Comparison of ENCODE assay signal across 30 mouse cellular contexts in the genomic region with DNA sequence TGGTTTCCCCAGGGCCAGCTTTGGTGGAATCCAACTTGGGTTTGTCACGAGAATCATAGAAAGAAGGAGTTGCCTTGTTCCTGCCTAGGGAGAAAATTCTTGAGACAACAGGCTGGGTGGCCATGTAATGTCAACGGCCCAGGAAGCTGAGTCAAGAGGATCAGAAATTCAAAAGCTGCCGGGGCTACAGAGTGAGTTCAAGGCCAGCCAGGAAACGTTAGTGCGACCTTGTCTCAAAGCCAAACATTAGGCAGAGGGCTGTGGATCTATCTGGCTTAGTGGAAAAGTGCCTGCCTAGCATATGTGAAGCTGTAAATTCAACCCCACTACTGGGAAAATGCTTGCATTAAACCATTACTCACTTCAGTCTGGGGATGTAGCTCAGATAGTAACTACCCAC.
DNase-seq lines count a peak whose midpoint lies in the region; ATAC-seq and TF ChIP-seq lines count a peak whose summit lies in the region.
"Had no signal": no experiment of that assay in that cellular context is flagged by ENCODE, and none has a peak within 500 bp of the region (broad histone marks: within the 10 kb centered on the region; RNA-seq: fewer than 3 reads in every experiment).

No protein-coding gene starts in this region.

- 0 out of 2 replicates have a peak overlapping the region, but pooled peaks have one; percentile 8 for H3K4me3 ChIP-seq in E14TG2a.4 (replicated peaks; ENCODE audit: low read length)
- no peak overlapping the region for H3K4me3 ChIP-seq in hindbrain, embryonic 13.5 days
- H3K4me3 ChIP-seq: embryonic facial prominence, embryonic 10.5 days; embryonic facial prominence, embryonic 13.5 days; erythroblast, embryonic 14.5 days; forebrain, embryonic 12.5 days; forebrain, embryonic 15.5 days; heart, adult 2 months; heart, embryonic 10.5 days; heart, embryonic 13.5 days; hindbrain, embryonic 12.5 days; intestine, embryonic 15.5 days had no signal

- no peak for TF ChIP-seq CTCF in E14TG2a.4 (conservative IDR thresholded peaks at IDR 0.05; ENCODE audit: low read length)

- intact Hi-C loops in heart, postnatal 14 days (cut with DNase I) = no loop called here

- H3K4me1 ChIP-seq in E14TG2a.4 (replicated peaks; ENCODE audit: low read depth, low read length) = peaks cover 29% of the 10 kb centered on the region
- H3K4me1 ChIP-seq in hindbrain, embryonic 13.5 days (replicated peaks) = no peaks in the 10 kb centered on the region
- H3K4me1 ChIP-seq: forebrain, embryonic 12.5 days; forebrain, embryonic 15.5 days; heart, embryonic 10.5 days; hindbrain, embryonic 12.5 days; intestine, embryonic 15.5 days had no signal

- no peak overlapping the region for H3K9ac ChIP-seq in hindbrain, embryonic 13.5 days
- H3K9ac ChIP-seq: embryonic facial prominence, embryonic 13.5 days; forebrain, embryonic 12.5 days; forebrain, embryonic 15.5 days; heart, embryonic 13.5 days; hindbrain, embryonic 12.5 days; intestine, embryonic 15.5 days had no signal

- H3K27me3 ChIP-seq in E14TG2a.4 (ENCODE audit: insufficient read depth, low read length) = no peaks in the 10 kb centered on the region; the same call in 1 of the 2 replicates
- no peaks in the 10 kb centered on the region for H3K27me3 ChIP-seq in hindbrain, embryonic 13.5 days
- H3K27me3 ChIP-seq: embryonic facial prominence, embryonic 13.5 days; forebrain, embryonic 12.5 days; forebrain, embryonic 15.5 days; heart, embryonic 13.5 days; hindbrain, embryonic 12.5 days; intestine, embryonic 15.5 days; Patski had no signal

- DNase-seq in adrenal gland, adult 8-10 months = peak; percentile 46
- no peak for DNase-seq in adrenal gland, adult 18-20 months (ENCODE audit: low spot score in 2 of 2)
- DNase-seq in ES-CJ7 (ENCODE audit: low read depth, low spot score) = peak; percentile 48
- DNase-seq in adrenal gland, postnatal 10 days = peak; percentile 31
- no peak for DNase-seq in heart, postnatal 14 days
- DNase-seq in thymus, adult 18-20 months = no peak
- DNase-seq: cerebellum, adult 11-12 months; cerebellum, adult 8-10 months; cerebellum, postnatal 10 days; cerebellum, postnatal 36 days; embryo, embryonic 11 days; gastrocnemius, postnatal 25 days; heart, adult 2 months; kidney, adult 11 months had no signal

- H3K36me3 ChIP-seq in E14TG2a.4 (ENCODE audit: insufficient read depth, low read length) = no peaks in the 10 kb centered on the region
- no peaks in the 10 kb centered on the region for H3K36me3 ChIP-seq in hindbrain, embryonic 13.5 days
- H3K36me3 ChIP-seq: embryonic facial prominence, embryonic 10.5 days; embryonic facial prominence, embryonic 13.5 days; forebrain, embryonic 12.5 days; forebrain, embryonic 15.5 days; G1E; heart, embryonic 10.5 days; heart, embryonic 13.5 days; hindbrain, embryonic 12.5 days; intestine, embryonic 15.5 days had no signal

- H3K4me2 ChIP-seq in hindbrain, embryonic 13.5 days = no peak overlapping the region
- H3K4me2 ChIP-seq: embryonic facial prominence, embryonic 13.5 days; forebrain, embryonic 12.5 days; forebrain, embryonic 15.5 days; heart, embryonic 13.5 days; hindbrain, embryonic 12.5 days; intestine, embryonic 15.5 days had no signal

- 87% methylated on average over 5 of the region's 5 CpGs for WGBS in hindbrain, embryonic 13.5 days

- no peak for ATAC-seq in hindbrain, embryonic 13.5 days (ENCODE audit: low FRiP score)
- ATAC-seq: activated CD4-positive, CD25-positive, alpha-beta regulatory T cell, adult 4 months; CD4-positive, CD25-positive, alpha-beta regulatory T cell, adult 4 months; forebrain, embryonic 15.5 days; hindbrain, embryonic 16.5 days; intestine, embryonic 15.5 days; Patski had no signal

- peaks cover 10% of the 10 kb centered on the region; the same call in 1 of the 2 replicates for H3K9me3 ChIP-seq in E14TG2a.4 (ENCODE audit: low read length)
- no peaks in the 10 kb centered on the region for H3K9me3 ChIP-seq in hindbrain, embryonic 13.5 days
- H3K9me3 ChIP-seq: embryonic facial prominence, embryonic 10.5 days; embryonic facial prominence, embryonic 13.5 days; forebrain, embryonic 15.5 days; G1E; heart, embryonic 10.5 days; heart, embryonic 13.5 days; hindbrain, embryonic 12.5 days; intestine, embryonic 15.5 days had no signal

- no peak overlapping the region for H3K27ac ChIP-seq in hindbrain, embryonic 13.5 days
- H3K27ac ChIP-seq: embryonic facial prominence, embryonic 10.5 days; embryonic facial prominence, embryonic 13.5 days; forebrain, embryonic 12.5 days; forebrain, embryonic 15.5 days; heart, adult 2 months; heart, embryonic 10.5 days; heart, embryonic 13.5 days; hindbrain, embryonic 12.5 days; intestine, embryonic 15.5 days had no signal

Comparison
In these comparisons a context has a peak if more than half of its experiments do, and no peak if none do; other contexts are left out.
1. DNase-seq: peak in adrenal gland, adult 8-10 months (single experiment), ES-CJ7 (single experiment) and adrenal gland, postnatal 10 days (single experiment); none in adrenal gland, adult 18-20 months (0 of 2), heart, postnatal 14 days (0 of 2) and thymus, adult 18-20 months (0 of 2).